Mouse (Mus musculus) spleen, adult 2 months (tissue): ENCODE measurements around the gene Atg7.

Experiments used
- CTCF ChIP-seq: fragments of 200-500 bp; IDR thresholded peaks from 2 replicates; pipeline ENCODE4 v1.5.1; 2011; ENCODE audit warnings: mild to moderate bottlenecking, inconsistent platforms; ENCODE audit not compliant: insufficient read depth, insufficient read length, insufficient replicate concordance; ENCODE audit errors: extremely low read depth
- POLR2A ChIP-seq: fragments of 200-500 bp; IDR thresholded peaks from 2 replicates; pipeline ENCODE4 v1.6.1; 2011; ENCODE audit warnings: low read depth, low read length, inconsistent platforms

DNA sequence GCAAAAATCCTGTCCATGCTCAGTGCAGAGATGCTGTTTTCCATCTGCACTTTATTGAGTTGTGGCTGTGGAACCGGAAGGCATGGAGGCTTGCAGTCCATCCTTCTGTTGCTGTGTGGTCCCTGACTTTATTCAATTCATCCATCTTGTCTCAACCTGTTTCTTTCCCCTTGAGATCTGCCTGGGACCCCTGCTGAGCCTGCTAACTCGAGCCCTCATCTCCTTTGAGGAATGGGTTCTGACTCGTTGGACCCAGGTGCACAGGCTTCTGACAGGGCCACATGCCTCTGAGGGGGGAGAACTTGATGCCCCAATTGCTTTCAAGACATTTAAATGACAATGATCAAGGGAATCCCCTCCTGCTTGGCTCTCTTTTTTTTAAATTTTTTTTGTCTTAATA is 143.6 kb downstream of the Atg7 start:
- TF ChIP-seq CTCF (no peak), POLR2A (no peak)
